Mouse (Mus musculus) heart, adult 2 months (tissue): ENCODE results near the gene Ddx58. TPM values are rescaled to one million over a fixed set of nuclear protein-coding genes. Genes with fewer than 3 reads are reported as not detected.

Experiments
- DNase-seq, 2 experiments: peaks; one replicate each; pipeline ENCODE4 v3.0.0; 2021
- H3K27ac ChIP-seq: fragments of 200-600 bp; 2 replicates; pipeline ENCODE4 v1.8.1; 2022
- H3K27me3 ChIP-seq: fragments of 200-500 bp; 2 replicates; pipeline ENCODE4 v1.6.1; 2012; ENCODE audit warnings: mild to moderate bottlenecking, low read length, inconsistent platforms, mixed read lengths; ENCODE audit not compliant: control insufficient read depth, insufficient read depth
- H3K36me3 ChIP-seq: fragments of 200-500 bp; 2 replicates; pipeline ENCODE4 v1.6.1; 2012; ENCODE audit warnings: low read length, inconsistent platforms; ENCODE audit not compliant: control insufficient read depth, insufficient read depth
- H3K4me1 ChIP-seq: fragments of 200-500 bp; 2 replicates; pipeline ENCODE4 v1.6.1; 2011; ENCODE audit warnings: low read length; ENCODE audit not compliant: control insufficient read depth, insufficient read depth
- H3K4me3 ChIP-seq: fragments of 200-600 bp; 2 replicates; pipeline ENCODE4 v1.8.1; 2022
- H3K79me2 ChIP-seq: fragments of 200-500 bp; replicated peaks from 2 replicates; pipeline ENCODE4 v1.6.1; 2012; ENCODE audit warnings: mild to moderate bottlenecking, inconsistent platforms, low read length, moderate library complexity, mixed read lengths; ENCODE audit not compliant: control insufficient read depth, insufficient read depth
- H3K9ac ChIP-seq: fragments of 200-500 bp; 2 replicates; pipeline ENCODE4 v1.6.1; 2012; ENCODE audit warnings: low read depth, mild to moderate bottlenecking, control low read depth, inconsistent platforms, low read length, mixed read lengths
- CTCF ChIP-seq: fragments of 200-600 bp; IDR thresholded peaks from 2 replicates; pipeline ENCODE4 v1.8.1; 2022; ENCODE audit warnings: antibody characterized with exemption, mild to moderate bottlenecking, moderate library complexity
- EP300 ChIP-seq: fragments of 200-500 bp; IDR thresholded peaks from 2 replicates; pipeline ENCODE4 v1.6.1; 2011; ENCODE audit warnings: low read depth, low read length, control low read depth; ENCODE audit not compliant: insufficient read depth
- POLR2A ChIP-seq: fragments of 200-500 bp; IDR thresholded peaks from 2 replicates; pipeline ENCODE4 v1.6.1; 2011; ENCODE audit warnings: mild to moderate bottlenecking, low read depth, low read length, control low read depth; ENCODE audit not compliant: insufficient read depth
- WGBS: fragments of 180-500 bp; shearing (Covaris S2); methylation state at CpG from one replicate; pipeline ENCODE4 v1.1.7; 2018; 5-methylcytosine and 5-hydroxymethylcytosine counted together
- intact Hi-C: fragments of 180-260 bp; cut with DNase I; formaldehyde crosslinking; loops from one replicate; pipeline ENCODE4 v1.15.1; 2025
- polyA plus RNA-seq: library from polyadenylated mRNA; depleted of rRNA; stranded (reverse); fragments of >200 nt; gene quantifications from 2 replicates; pipeline ENCODE4 v1.2.3, GENCODE M21; 2012
- total RNA-seq, 2 experiments: library from RNA; stranded (reverse); gene quantifications; 2 replicates each; pipeline ENCODE4 v1.2.3; 2021

The Ddx58 gene
- total and polyA plus RNA-seq, 3 experiments: 6.4 to 7.7 (median 7.2) TPM

- no peak overlapping the region for H3K27ac ChIP-seq
- H3K9ac ChIP-seq: no peak overlapping the region
- intact Hi-C loops: no loop called here
- H3K79me2 ChIP-seq: no peaks in the 10 kb centered on the region
- TF ChIP-seq CTCF (no peak), EP300 (no peak), POLR2A (no peak)
- H3K27me3 ChIP-seq: no peaks in the 10 kb centered on the region
- WGBS: 96% methylated on average over 3 of the region's 3 CpGs
- DNase-seq: no peak
- no peaks in the 10 kb centered on the region for H3K4me1 ChIP-seq
- H3K36me3 ChIP-seq: no peaks in the 10 kb centered on the region; the same call in 1 of the 2 replicates
- H3K4me3 ChIP-seq: no peak overlapping the region
Observed at GRCm38 (mm10) chr4:40204374-40204773, 35.3 kb downstream of the Ddx58 start.

GRCm38 (mm10) chr4:40202205-40202604 is 37.4 kb downstream of the Ddx58 start:
- no peak overlapping the region for H3K4me3 ChIP-seq
- TF ChIP-seq POLR2A (no peak), CTCF (no peak), EP300 (no peak)
- H3K9ac ChIP-seq: no peak overlapping the region
- no peaks in the 10 kb centered on the region; the same call in 1 of the 2 replicates for H3K36me3 ChIP-seq
- WGBS: 88% methylated on average over 6 of the region's 6 CpGs
- H3K27me3 ChIP-seq: no peaks in the 10 kb centered on the region
- H3K27ac ChIP-seq: no peak overlapping the region
- no peak for DNase-seq
- no peaks in the 10 kb centered on the region for H3K79me2 ChIP-seq
- intact Hi-C loops: no loop called here
- no peaks in the 10 kb centered on the region for H3K4me1 ChIP-seq

- TF ChIP-seq POLR2A: no peak
- no peak for TF ChIP-seq CTCF
- TF ChIP-seq EP300: no peak
- H3K9ac ChIP-seq: no peak overlapping the region
Observed at GRCm38 (mm10) chr4:40195336-40195735, 44.3 kb downstream of the Ddx58 start.

GRCm38 (mm10) chr4:40193461-40193860 is 46.2 kb downstream of the Ddx58 start:
- Histone ChIP-seq H3K9ac (no peak overlapping the region), H3K4me3 (no peak overlapping the region), H3K79me2 (no peaks in the 10 kb centered on the region), H3K27me3 (no peaks in the 10 kb centered on the region), H3K4me1 (no peaks in the 10 kb centered on the region), H3K27ac (no peak overlapping the region), H3K36me3 (no peaks in the 10 kb centered on the region)
- TF ChIP-seq POLR2A: no peak
- TF ChIP-seq EP300: no peak
- TF ChIP-seq CTCF: no peak
- no peak for DNase-seq
- intact Hi-C loops: no loop called here
- WGBS: 62% methylated on average over 9 of the region's 9 CpGs

More at GRCm38 (mm10) chr4:40195336-40195735, 44.3 kb downstream of the Ddx58 start:
- Histone ChIP-seq H3K4me1 (no peaks in the 10 kb centered on the region), H3K27me3 (no peaks in the 10 kb centered on the region), H3K79me2 (no peaks in the 10 kb centered on the region), H3K36me3 (no peaks in the 10 kb centered on the region), H3K4me3 (no peak overlapping the region), H3K27ac (no peak overlapping the region)
- WGBS: 88% methylated on average over 2 of the region's 2 CpGs
- intact Hi-C loops: no loop called here
- no peak for DNase-seq

- Histone ChIP-seq H3K4me1 (no peaks in the 10 kb centered on the region), H3K36me3 (no peaks in the 10 kb centered on the region)
- WGBS: 68% methylated on average over 2 of the region's 2 CpGs
Observed at GRCm38 (mm10) chr4:40192246-40192645, 47.4 kb downstream of the Ddx58 start.

GRCm38 (mm10) chr4:40187956-40188355 is 51.7 kb downstream of the Ddx58 start:
- Histone ChIP-seq H3K4me3 (no peak overlapping the region), H3K9ac (no peak overlapping the region), H3K27ac (no peak overlapping the region), H3K27me3 (no peaks in the 10 kb centered on the region), H3K79me2 (no peaks in the 10 kb centered on the region), H3K4me1 (no peaks in the 10 kb centered on the region), H3K36me3 (no peaks in the 10 kb centered on the region)
- TF ChIP-seq EP300: no peak
- no peak for TF ChIP-seq POLR2A
- TF ChIP-seq CTCF: no peak
- 92% methylated on average over 7 of the region's 7 CpGs for WGBS
- no peak for DNase-seq
- intact Hi-C loops: no loop called here

More at GRCm38 (mm10) chr4:40192246-40192645, 47.4 kb downstream of the Ddx58 start:
- Histone ChIP-seq H3K79me2 (no peaks in the 10 kb centered on the region), H3K4me3 (no peak overlapping the region), H3K9ac (no peak overlapping the region), H3K27me3 (no peaks in the 10 kb centered on the region), H3K27ac (no peak overlapping the region)
- no peak for DNase-seq
- TF ChIP-seq POLR2A: no peak
- no peak for TF ChIP-seq EP300
- no peak for TF ChIP-seq CTCF
- intact Hi-C loops: no loop called here
